Mouse (Mus musculus): ENCODE results near the gene Ttc9.

Gene Ttc9

GRCm38 (mm10) chr12:81630915-81631660 lies at the start of gene Ttc9:
Ttc9 (plus strand) TSS chr12:81631249.
- no peak for DNase-seq (ENCODE audit: low spot score)

GRCm38 (mm10) chr12:81594902-81595671 lies 36.0 kb upstream of the Ttc9 start, which contains the start of gene Med6:
Med6 (minus strand) TSS chr12:81595008.
- DNase-seq (ENCODE audit: low spot score) = peak; percentile 91

- DNase-seq (ENCODE audit: low spot score) = no peak
Observed at GRCm38 (mm10) chr12:81596547-81597262, 34.3 kb upstream of the Ttc9 start.

- DNase-seq (ENCODE audit: low spot score) = no peak
Observed at GRCm38 (mm10) chr12:81604995-81605784, 25.9 kb upstream of the Ttc9 start.

GRCm38 (mm10) chr12:81609445-81609844 lies 21.6 kb upstream of the Ttc9 start:
- DNase-seq (ENCODE audit: low spot score) = no peak

GRCm38 (mm10) chr12:81615807-81616206 lies 15.2 kb upstream of the Ttc9 start:
- no peak for DNase-seq (ENCODE audit: low spot score)

- DNase-seq (ENCODE audit: low spot score) = no peak
Observed at GRCm38 (mm10) chr12:81616980-81617379, 14.1 kb upstream of the Ttc9 start.

GRCm38 (mm10) chr12:81619302-81619701 lies 11.7 kb upstream of the Ttc9 start:
- no peak for DNase-seq (ENCODE audit: low spot score)

- DNase-seq (ENCODE audit: low spot score) = no peak
Observed at GRCm38 (mm10) chr12:81623377-81623776, 7.7 kb upstream of the Ttc9 start.

- no peak for DNase-seq (ENCODE audit: low spot score)
Observed at GRCm38 (mm10) chr12:81626226-81626861, 4.7 kb upstream of the Ttc9 start.

- no peak for DNase-seq (ENCODE audit: low spot score)
Observed at GRCm38 (mm10) chr12:81627426-81627825, 3.6 kb upstream of the Ttc9 start.

- no peak for DNase-seq (ENCODE audit: low spot score)
Observed at GRCm38 (mm10) chr12:81628091-81628490, 3.0 kb upstream of the Ttc9 start.

- no peak for DNase-seq (ENCODE audit: low spot score)
Observed at GRCm38 (mm10) chr12:81630520-81630914, 532 bp upstream of the Ttc9 start.

GRCm38 (mm10) chr12:81631661-81632401 lies 782 bp downstream of the Ttc9 start:
- DNase-seq (ENCODE audit: low spot score) = no peak

- no peak for DNase-seq (ENCODE audit: low spot score)
Observed at GRCm38 (mm10) chr12:81633246-81633645, 2.2 kb downstream of the Ttc9 start.

GRCm38 (mm10) chr12:81640656-81641055 lies 9.6 kb downstream of the Ttc9 start:
- DNase-seq (ENCODE audit: low spot score) = no peak

GRCm38 (mm10) chr12:81642361-81643082 lies 11.5 kb downstream of the Ttc9 start:
- DNase-seq (ENCODE audit: low spot score) = no peak

- no peak for DNase-seq (ENCODE audit: low spot score)
Observed at GRCm38 (mm10) chr12:81646811-81647210, 15.8 kb downstream of the Ttc9 start.

GRCm38 (mm10) chr12:81653344-81653743 lies 22.3 kb downstream of the Ttc9 start:
- no peak for DNase-seq (ENCODE audit: low spot score)

- no peak for DNase-seq (ENCODE audit: low spot score)
Observed at GRCm38 (mm10) chr12:81657321-81657720, 26.3 kb downstream of the Ttc9 start.

All from ovary, adult 18-20 months (tissue).